Mouse (Mus musculus) forelimb bud, embryonic 11.5 days (tissue): Measurements from ENCODE around the gene Olfr1262.

Source experiments
- DNase-seq: peaks from one replicate; pipeline ENCODE4 v3.0.0-alpha.2; 2012; ENCODE audit warnings: low read depth, low spot score

Gene Olfr1262

GRCm38 (mm10) chr2:89999845-90000244 lies at the start of gene Olfr1262:
Gene Olfr1262, plus strand, starts transcription at chr2:90000145.
- no peak for DNase-seq

DNA sequence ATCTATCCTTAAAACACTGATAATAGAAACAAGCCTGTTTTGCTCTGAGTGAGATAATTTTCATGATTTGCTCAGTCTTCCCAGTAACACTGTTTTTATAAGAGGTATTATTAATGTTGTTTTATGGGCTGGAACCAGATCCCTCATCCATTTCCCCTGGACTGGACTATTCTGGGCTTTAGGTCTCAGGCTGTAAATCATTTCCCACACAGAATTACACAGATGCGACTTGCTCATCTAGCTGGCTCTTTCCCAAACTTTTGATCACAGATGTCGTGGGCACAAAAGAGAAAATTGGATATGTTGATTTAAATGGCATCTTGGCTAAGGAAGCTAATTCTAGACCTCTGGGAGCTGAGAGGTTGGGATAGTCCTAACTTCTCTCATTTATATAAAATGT lies 25.8 kb upstream of the Olfr1262 start, which contains the start of gene Olfr1260:
Olfr1260 (plus strand) TSS at position 157 of the 400 bp plus-strand sequence.
- no peak for DNase-seq

- no peak for DNase-seq
Measured at GRCm38 (mm10) chr2:89977709-89978108, 22.2 kb upstream of the Olfr1262 start.

DNA sequence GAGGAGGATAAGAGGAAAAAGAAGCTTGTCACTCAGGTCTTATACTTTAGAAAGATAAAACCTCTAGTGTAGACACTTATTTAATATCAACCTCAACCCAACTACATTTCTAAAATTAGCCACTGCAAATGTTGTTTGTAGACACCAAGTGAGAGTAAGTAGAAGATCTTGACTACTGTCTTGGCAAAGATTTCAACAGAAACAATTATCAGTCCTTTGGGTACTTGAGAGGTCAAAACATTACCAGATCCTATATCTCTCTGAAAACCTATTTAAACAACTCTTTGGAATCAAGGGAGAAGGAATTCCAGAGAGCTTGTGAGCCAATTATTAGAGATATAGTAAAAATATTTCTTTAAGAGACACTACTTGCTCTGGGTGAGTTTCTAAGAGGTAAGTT lies 9.0 kb upstream of the Olfr1262 start, which contains the start of gene Olfr1261:
Olfr1261 (plus strand) TSS at position 301 of the 400 bp plus-strand sequence.
- no peak for DNase-seq

- no peak for DNase-seq
Measured at GRCm38 (mm10) chr2:90011831-90012230, 11.9 kb downstream of the Olfr1262 start, which contains the start of gene Olfr1263. Gene Olfr1263, plus strand, starts transcription at chr2:90012131.

DNA sequence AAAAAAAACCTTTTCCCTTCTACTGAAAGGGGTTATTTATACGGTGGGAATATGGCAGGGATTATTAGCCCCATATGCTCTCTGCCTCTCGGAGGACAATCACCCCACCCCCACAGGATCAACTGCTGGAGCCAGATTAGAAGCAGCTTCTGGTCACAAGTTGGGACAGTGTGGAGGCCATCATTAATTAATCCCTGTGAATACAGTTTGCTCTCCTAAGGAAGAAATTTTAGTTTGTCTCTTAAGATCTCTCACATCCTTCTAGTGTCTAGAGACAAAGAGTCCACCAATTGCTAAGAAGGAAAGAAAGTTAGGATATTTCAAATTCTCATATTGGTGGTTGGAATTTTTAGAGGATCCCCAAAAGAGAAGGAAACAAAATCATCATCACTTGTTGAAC lies 25.5 kb downstream of the Olfr1262 start, which contains the start of gene Olfr1264:
Olfr1264 (minus strand) TSS at position 101 of the 400 bp plus-strand sequence.
- DNase-seq: no peak

DNA sequence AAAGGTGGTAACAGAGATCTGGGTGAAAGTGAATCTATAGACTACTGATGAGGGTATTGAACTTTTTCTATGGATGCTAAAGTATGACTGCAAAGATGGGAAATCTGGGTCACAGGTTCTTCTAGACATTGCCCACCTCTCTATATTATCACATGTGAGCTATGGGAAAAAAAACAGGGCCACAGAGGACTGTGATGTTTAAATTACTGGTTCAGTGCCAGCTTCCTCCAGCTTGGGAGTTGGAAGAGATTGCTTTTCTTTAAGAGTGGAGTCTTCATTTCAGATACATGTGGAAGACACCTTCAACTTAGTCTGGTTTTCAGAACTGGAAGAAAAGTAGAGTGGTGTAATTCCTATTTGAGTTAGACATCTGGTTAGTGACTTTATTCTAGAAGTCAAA lies 35.1 kb downstream of the Olfr1262 start, which contains the start of gene Olfr1265:
Olfr1265 (plus strand) TSS at position 301 of the 400 bp plus-strand sequence.
- DNase-seq: no peak
